In genomic region chr11:89834068-89834467, GRCm38 (mm10) we compare ENCODE assay signal across 19 mouse cellular contexts. TPM values are rescaled to one million over a fixed set of nuclear protein-coding genes. Genes with fewer than 3 reads are reported as not detected.
DNase-seq lines count a peak whose midpoint lies in the region; ATAC-seq and TF ChIP-seq lines count a peak whose summit lies in the region.
"Had no signal": no experiment of that assay in that cellular context is flagged by ENCODE, and none has a peak within 500 bp of the region (broad histone marks: within the 10 kb centered on the region; RNA-seq: fewer than 3 reads in every experiment).

No protein-coding gene starts in this region.

- 63% methylated on average over 4 of the region's 4 CpGs for WGBS in embryonic facial prominence, embryonic 14.5 days
- 87% methylated on average over 4 of the region's 4 CpGs for WGBS in embryonic facial prominence, embryonic 10.5 days
- WGBS in limb, embryonic 14.5 days: 60% methylated on average over 4 of the region's 4 CpGs
- WGBS in limb, embryonic 10.5 days: 84% methylated on average over 4 of the region's 4 CpGs

- no peak overlapping the region for H3K4me3 ChIP-seq in embryonic facial prominence, embryonic 14.5 days (ENCODE audit: low read depth, low read length)
- no peak overlapping the region for H3K4me3 ChIP-seq in embryonic facial prominence, embryonic 10.5 days
- no peak overlapping the region for H3K4me3 ChIP-seq in limb, embryonic 14.5 days (replicated peaks; ENCODE audit: low read length)
- H3K4me3 ChIP-seq in limb, embryonic 10.5 days: no peak overlapping the region

- H3K9ac ChIP-seq in embryonic facial prominence, embryonic 14.5 days (ENCODE audit: low read depth, low read length): no peak overlapping the region
- no peak overlapping the region for H3K9ac ChIP-seq in limb, embryonic 14.5 days (ENCODE audit: low read depth, low read length, severe bottlenecking)

- H3K4me2 ChIP-seq in embryonic facial prominence, embryonic 14.5 days (ENCODE audit: low read depth, low read length): no peak overlapping the region
- no peak overlapping the region for H3K4me2 ChIP-seq in limb, embryonic 14.5 days (replicated peaks; ENCODE audit: low read depth, low read length, severe bottlenecking)

- H3K27ac ChIP-seq in embryonic facial prominence, embryonic 14.5 days (replicated peaks; ENCODE audit: low read depth, low read length): no peak overlapping the region
- H3K27ac ChIP-seq in embryonic facial prominence, embryonic 10.5 days (replicated peaks): no peak overlapping the region
- H3K27ac ChIP-seq in limb, embryonic 14.5 days (replicated peaks; ENCODE audit: low read depth, low read length): no peak overlapping the region
- H3K27ac ChIP-seq in limb, embryonic 10.5 days: no peak overlapping the region

- ATAC-seq in embryonic facial prominence, embryonic 14.5 days (ENCODE audit: low read depth): 0 out of 2 replicates have a peak, but pooled peaks have one; percentile 53
- ATAC-seq in limb, embryonic 14.5 days (ENCODE audit: low FRiP score, low read depth): no peak
- ATAC-seq: activated CD4-positive, CD25-positive, alpha-beta regulatory T cell, adult 4 months; CD4-positive, CD25-positive, alpha-beta regulatory T cell, adult 4 months; Patski had no signal

- no peaks in the 10 kb centered on the region for H3K36me3 ChIP-seq in embryonic facial prominence, embryonic 14.5 days (ENCODE audit: control insufficient read depth, insufficient read depth, low read length)
- no peaks in the 10 kb centered on the region for H3K36me3 ChIP-seq in embryonic facial prominence, embryonic 10.5 days (replicated peaks)
- no peaks in the 10 kb centered on the region for H3K36me3 ChIP-seq in limb, embryonic 14.5 days (ENCODE audit: control insufficient read depth, insufficient read depth, low read length)
- no peaks in the 10 kb centered on the region for H3K36me3 ChIP-seq in limb, embryonic 10.5 days
- H3K36me3 ChIP-seq: G1E had no signal

- no peaks in the 10 kb centered on the region for H3K9me3 ChIP-seq in embryonic facial prominence, embryonic 14.5 days (ENCODE audit: control insufficient read depth, low read length)
- H3K9me3 ChIP-seq in embryonic facial prominence, embryonic 10.5 days: no peaks in the 10 kb centered on the region
- no peaks in the 10 kb centered on the region for H3K9me3 ChIP-seq in limb, embryonic 14.5 days (ENCODE audit: control insufficient read depth, low read length)
- H3K9me3 ChIP-seq in limb, embryonic 10.5 days (replicated peaks): no peaks in the 10 kb centered on the region

- TF ChIP-seq POLR2A in limb, embryonic 14.5 days (IDR thresholded peaks at IDR 0.05; ENCODE audit: borderline replicate concordance, extremely low read depth, insufficient read depth, insufficient read length): no peak

- DNase-seq in embryonic facial prominence, embryonic 14.5 days (ENCODE audit: low spot score): peak; percentile 77
- no peak for DNase-seq in embryonic facial prominence, embryonic 10.5 days (ENCODE audit: low spot score)
- peak; percentile 33 for DNase-seq in limb, embryonic 14.5 days (ENCODE audit: low spot score)
- DNase-seq in limb, embryonic 10.5 days (ENCODE audit: low spot score): no peak
- DNase-seq: adrenal gland, adult 2 months; adrenal gland, adult 8-10 months; adrenal gland, postnatal 10 days; adrenal gland, postnatal 14 days; adrenal gland, postnatal 25 days; adrenal gland, postnatal 36 days; B cell, adult 2 months; cerebellum, adult 11 months; cerebellum, adult 11-12 months; cerebellum, adult 18-20 months had no signal

- no peaks in the 10 kb centered on the region for H3K4me1 ChIP-seq in embryonic facial prominence, embryonic 14.5 days (ENCODE audit: control insufficient read depth, insufficient read depth, low read length)
- H3K4me1 ChIP-seq in embryonic facial prominence, embryonic 10.5 days: peaks cover 5% of the 10 kb centered on the region; the same call in 1 of the 2 replicates
- H3K4me1 ChIP-seq in limb, embryonic 14.5 days (ENCODE audit: control insufficient read depth, insufficient read depth, low read length): no peaks in the 10 kb centered on the region
- peaks cover 7% of the 10 kb centered on the region for H3K4me1 ChIP-seq in limb, embryonic 10.5 days

- H3K27me3 ChIP-seq in embryonic facial prominence, embryonic 14.5 days (replicated peaks; ENCODE audit: control insufficient read depth, insufficient read depth, low read length): no peaks in the 10 kb centered on the region
- H3K27me3 ChIP-seq in embryonic facial prominence, embryonic 10.5 days (replicated peaks; ENCODE audit: low read depth, poor library complexity, severe bottlenecking): no peaks in the 10 kb centered on the region
- no peaks in the 10 kb centered on the region for H3K27me3 ChIP-seq in limb, embryonic 14.5 days (ENCODE audit: control insufficient read depth, insufficient read depth, low read length)
- H3K27me3 ChIP-seq in limb, embryonic 10.5 days (ENCODE audit: low read depth, poor library complexity, severe bottlenecking): no peaks in the 10 kb centered on the region

RNA-seq across cellular contexts. Expression of gene Ankfn1, which starts 56.6 kb away (rescaled TPM):
- polyA plus RNA-seq in embryonic facial prominence, embryonic 14.5 days (2014; fragmentation: Nextera tagmentation; extraction: Ambion mirVana): 1.3 and 2.0 TPM in 2 replicates
- polyA plus RNA-seq in embryonic facial prominence, embryonic 10.5 days (2016; fragmentation: Nextera tagmentation; extraction: Ambion mirVana): 0.30 and 0.36 TPM in 2 replicates
- 0.36 and 0.53 TPM in 2 replicates for polyA plus RNA-seq in limb, embryonic 14.5 days (2012; rRNA removed)
- 0.61 and 0.84 TPM in 2 replicates for polyA plus RNA-seq in limb, embryonic 14.5 days (2014; fragmentation: Nextera tagmentation; extraction: Ambion mirVana)
- polyA plus RNA-seq in limb, embryonic 10.5 days (2016; fragmentation: Nextera tagmentation; extraction: Ambion mirVana): not detected in 2 replicates
- polyA plus RNA-seq: activated CD4-positive, CD25-positive, alpha-beta regulatory T cell, adult 4 months; C2C12; CD4-positive, CD25-positive, alpha-beta regulatory T cell, adult 4 months; G1E; Patski had no signal

Comparison
In these comparisons a context has a peak if more than half of its experiments do, and no peak if none do; other contexts are left out.
1. DNase-seq: peak in embryonic facial prominence, embryonic 14.5 days (single experiment) and limb, embryonic 14.5 days (single experiment); none in embryonic facial prominence, embryonic 10.5 days (single experiment) and limb, embryonic 10.5 days (single experiment).